Mouse (Mus musculus) hindbrain, embryonic 13.5 days (tissue): ENCODE measurements around the gene Rbm15b. TPM values are rescaled to one million over a fixed set of nuclear protein-coding genes. Genes with fewer than 3 reads are reported as not detected.

Experiments used
- ATAC-seq: fragments of 200-750 bp; cut with Nextera tagmentation; 2 replicates; pipeline ENCODE4 v1.8.0; 2017; ENCODE audit warnings: moderate TSS enrichment; ENCODE audit not compliant: low FRiP score
- H3K27ac ChIP-seq: fragments of 300-500 bp; sonication (generic); 2 replicates; pipeline ENCODE4 v1.5.1; 2015; ENCODE audit warnings: inconsistent platforms, mild to moderate bottlenecking, moderate library complexity
- H3K27me3 ChIP-seq: fragments of 300-500 bp; sonication (generic); 2 replicates; pipeline ENCODE4 v1.6.1; 2015; ENCODE audit warnings: mild to moderate bottlenecking, inconsistent platforms
- H3K36me3 ChIP-seq: fragments of 300-500 bp; sonication (generic); 2 replicates; pipeline ENCODE4 v1.6.1; 2015; ENCODE audit warnings: mild to moderate bottlenecking, inconsistent platforms
- H3K4me1 ChIP-seq: fragments of 300-500 bp; sonication (generic); replicated peaks from 2 replicates; pipeline ENCODE4 v1.6.1; 2015; ENCODE audit warnings: inconsistent platforms
- H3K4me2 ChIP-seq: fragments of 300-500 bp; sonication (generic); 2 replicates; pipeline ENCODE4 v1.6.1; 2015; ENCODE audit warnings: inconsistent platforms, mild to moderate bottlenecking, moderate library complexity
- H3K4me3 ChIP-seq: fragments of 300-500 bp; sonication (generic); 2 replicates; pipeline ENCODE4 v1.5.1; 2015; ENCODE audit warnings: mild to moderate bottlenecking, inconsistent platforms
- H3K9ac ChIP-seq: fragments of 300-500 bp; sonication (generic); 2 replicates; pipeline ENCODE4 v1.6.1; 2015; ENCODE audit warnings: mild to moderate bottlenecking, inconsistent platforms
- H3K9me3 ChIP-seq: fragments of 300-500 bp; sonication (generic); 2 replicates; pipeline ENCODE4 v1.6.1; 2016; ENCODE audit warnings: inconsistent platforms
- WGBS: fragments of 180-500 bp; shearing (Covaris S2); methylation state at CpG from one replicate; pipeline ENCODE4 v1.1.7; 2015; 5-methylcytosine and 5-hydroxymethylcytosine counted together
- polyA plus RNA-seq: library from polyadenylated mRNA; unstranded; fragments of >200 nt; fragmentation: Nextera tagmentation; extraction: Ambion mirVana; gene quantifications from 2 replicates; pipeline ENCODE4 v1.2.1, GENCODE M21; 2015

The Rbm15b gene
- polyA plus RNA-seq, 1 experiment from 2014 or later = 14.2 TPM

DNA sequence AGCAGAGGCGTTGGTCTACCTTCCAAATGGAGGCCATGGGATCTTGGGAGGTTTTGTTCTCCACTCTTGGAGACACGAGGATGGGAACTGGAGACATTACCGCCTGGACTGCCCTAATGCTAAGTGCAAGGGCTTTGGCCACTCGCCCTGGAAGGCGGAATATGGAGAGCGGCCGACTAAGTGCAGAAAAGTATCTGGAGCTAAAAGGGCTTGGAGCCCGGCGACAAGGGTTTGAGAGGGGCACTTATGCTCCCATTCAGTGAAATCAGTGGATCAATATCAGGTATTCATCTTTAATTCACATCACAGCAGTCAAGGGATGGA, 5.3 kb upstream of the Rbm15b start:
- Histone ChIP-seq H3K4me1 (peaks cover 45% of the 10 kb centered on the region), H3K9me3 (no peaks in the 10 kb centered on the region), H3K36me3 (peaks cover 54% of the 10 kb centered on the region), H3K27me3 (no peaks in the 10 kb centered on the region), H3K27ac (peak overlapping the region; percentile 93), H3K4me3 (peak overlapping the region; percentile 86), H3K9ac (peak overlapping the region; percentile 81), H3K4me2 (peak overlapping the region; percentile 67)
- WGBS = under 1% methylated on average over 9 of the region's 9 CpGs
- no peak for ATAC-seq

DNA sequence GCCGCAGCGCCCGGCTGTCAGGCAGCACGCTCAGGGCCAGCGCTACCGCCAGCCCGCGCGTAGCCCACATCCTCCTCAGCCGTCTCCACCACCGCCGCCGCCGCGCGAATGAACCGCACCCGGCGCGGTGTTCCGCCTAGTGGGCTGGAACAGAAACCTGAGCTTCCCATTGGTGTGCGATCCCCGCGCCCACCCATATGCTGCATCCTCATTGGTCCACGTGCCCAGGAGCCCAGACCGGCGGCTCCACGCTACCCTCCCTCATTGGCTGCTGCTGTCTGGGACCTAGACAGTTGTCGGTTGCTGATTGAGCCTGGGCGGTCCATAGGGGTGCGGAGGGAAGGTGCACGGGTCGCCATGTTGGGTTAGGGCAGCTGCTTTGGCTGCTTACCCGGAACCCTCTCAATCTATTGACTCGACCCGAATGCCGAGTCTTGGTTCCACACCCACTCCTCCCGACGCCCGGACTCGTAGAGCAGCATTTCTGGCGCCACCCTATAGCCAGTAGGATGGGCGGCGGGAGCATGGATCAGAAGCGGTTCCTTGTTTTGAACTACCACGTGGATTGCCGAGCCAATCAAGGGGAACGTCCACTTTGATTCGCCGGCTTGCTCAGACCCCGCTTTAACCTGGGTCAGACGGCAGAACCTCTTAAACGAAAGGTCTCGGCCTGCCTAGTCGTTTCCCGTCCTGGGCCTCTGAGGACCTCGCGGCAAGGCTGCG, 4.8 kb upstream of the Rbm15b start, which contains the start of gene Manf:
Manf (minus strand) TSS at position 151 of the 723 bp plus-strand sequence.
- ATAC-seq = peak; percentile 99
- Histone ChIP-seq H3K9me3 (no peaks in the 10 kb centered on the region), H3K27ac (peak within 1 kb of the TSS; percentile 93), H3K4me2 (peak within 1 kb of the TSS; percentile 83), H3K36me3 (peaks cover 51% of the 10 kb centered on the region), H3K4me1 (peaks cover 48% of the 10 kb centered on the region), H3K27me3 (no peaks in the 10 kb centered on the region), H3K4me3 (peak within 1 kb of the TSS; percentile 86), H3K9ac (peak within 1 kb of the TSS; percentile 96)
- WGBS = under 1% methylated on average over 59 of the region's 59 CpGs

DNA sequence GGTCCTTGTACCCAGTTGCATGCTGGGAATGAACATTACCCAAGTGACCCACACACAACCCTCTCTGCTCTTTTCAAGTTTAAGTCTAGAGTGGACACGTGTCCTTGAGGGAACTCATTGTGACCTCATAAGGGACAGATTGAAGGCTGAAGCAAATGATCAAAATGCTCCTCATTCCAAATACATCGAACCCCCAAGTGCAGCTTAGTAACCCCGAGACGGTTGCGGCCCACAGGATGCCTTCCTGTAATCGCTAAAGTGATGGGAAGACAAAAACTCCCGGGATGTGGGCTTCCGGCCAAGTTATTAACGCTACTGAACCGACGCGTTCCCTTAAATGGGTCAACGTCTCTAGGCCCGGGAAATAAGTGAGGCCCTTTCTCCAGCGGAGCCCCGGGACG, 4.1 kb upstream of the Rbm15b start:
- peak overlapping the region; percentile 86 for H3K4me3 ChIP-seq
- peaks cover 44% of the 10 kb centered on the region for H3K36me3 ChIP-seq
- no peaks in the 10 kb centered on the region for H3K27me3 ChIP-seq
- peak overlapping the region; percentile 93 for H3K27ac ChIP-seq
- WGBS = under 1% methylated on average over 17 of the region's 17 CpGs
- ATAC-seq = no peak
- peaks cover 48% of the 10 kb centered on the region for H3K4me1 ChIP-seq
- H3K4me2 ChIP-seq = peak overlapping the region; percentile 83
- H3K9me3 ChIP-seq = no peaks in the 10 kb centered on the region
- peak overlapping the region; percentile 96 for H3K9ac ChIP-seq

DNA sequence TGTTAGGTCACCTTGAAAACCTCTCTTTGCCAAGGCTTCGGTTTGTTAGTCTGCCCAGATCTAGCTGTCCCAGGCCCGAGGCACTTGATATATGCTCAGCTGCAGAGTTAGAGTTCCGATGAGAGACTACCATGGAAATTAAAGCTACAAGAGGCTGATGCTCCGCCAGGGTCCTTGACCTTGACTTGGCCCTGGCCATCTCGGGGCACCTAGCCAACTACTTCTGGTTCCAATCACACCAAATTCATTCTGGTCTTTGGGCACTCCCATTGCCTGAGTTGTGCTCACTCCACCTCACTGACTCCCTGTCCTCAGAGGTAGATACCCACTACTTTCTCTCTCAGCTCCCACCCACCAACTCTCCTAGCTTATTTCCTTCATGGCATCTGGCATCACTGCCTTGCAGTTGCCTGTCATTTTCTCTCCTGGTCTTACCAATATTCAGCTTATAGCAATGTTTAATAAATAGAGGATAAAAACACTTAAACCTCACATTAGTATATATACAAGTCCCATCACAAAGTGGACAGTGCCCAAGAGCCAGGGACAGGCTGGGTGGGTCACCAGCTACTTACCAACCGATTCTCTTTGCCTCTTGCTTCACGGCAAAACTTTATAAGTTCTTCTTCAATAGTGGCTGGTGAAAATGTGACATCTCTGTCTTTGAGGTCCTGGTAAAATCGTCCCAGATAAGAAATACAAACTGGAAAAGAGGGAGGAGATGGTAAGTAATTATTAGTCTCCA, 3.4 kb upstream of the Rbm15b start:
- peak overlapping the region; percentile 83 for H3K4me2 ChIP-seq
- H3K4me3 ChIP-seq = peak overlapping the region; percentile 86
- H3K4me1 ChIP-seq = peaks cover 52% of the 10 kb centered on the region
- WGBS = 68% methylated on average over 8 of the region's 8 CpGs
- ATAC-seq = no peak
- peak overlapping the region; percentile 96 for H3K9ac ChIP-seq
- H3K27ac ChIP-seq = no peak overlapping the region
- no peaks in the 10 kb centered on the region for H3K9me3 ChIP-seq
- H3K36me3 ChIP-seq = peaks cover 39% of the 10 kb centered on the region
- no peaks in the 10 kb centered on the region for H3K27me3 ChIP-seq

DNA sequence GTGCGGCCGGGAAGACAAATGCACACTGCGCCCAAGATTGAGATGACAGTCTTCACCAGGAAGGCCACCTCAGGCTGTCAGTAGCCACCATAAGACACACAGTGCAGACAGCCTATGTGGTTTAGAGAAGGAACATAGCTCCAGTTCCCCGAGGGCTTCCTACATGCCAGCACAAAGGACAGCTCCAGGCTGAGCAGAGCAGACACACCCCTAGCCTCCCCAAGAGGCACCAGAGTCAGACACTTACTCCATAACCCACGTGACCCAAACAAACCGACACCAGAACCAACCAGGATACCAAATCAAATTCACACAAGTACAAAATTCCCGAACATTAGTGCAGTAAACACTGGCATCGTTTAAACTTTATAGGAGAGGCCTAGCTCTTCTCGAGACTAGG, 2.1 kb upstream of the Rbm15b start:
- no peak overlapping the region for H3K4me3 ChIP-seq
- 0 out of 2 replicates have a peak overlapping the region, but pooled peaks have one; percentile 96 for H3K9ac ChIP-seq
- peaks cover 38% of the 10 kb centered on the region for H3K36me3 ChIP-seq
- 89% methylated on average over 9 of the region's 9 CpGs for WGBS
- peaks cover 65% of the 10 kb centered on the region for H3K4me1 ChIP-seq
- H3K9me3 ChIP-seq = no peaks in the 10 kb centered on the region
- no peak overlapping the region for H3K4me2 ChIP-seq
- no peak for ATAC-seq
- H3K27ac ChIP-seq = no peak overlapping the region
- no peaks in the 10 kb centered on the region for H3K27me3 ChIP-seq

DNA sequence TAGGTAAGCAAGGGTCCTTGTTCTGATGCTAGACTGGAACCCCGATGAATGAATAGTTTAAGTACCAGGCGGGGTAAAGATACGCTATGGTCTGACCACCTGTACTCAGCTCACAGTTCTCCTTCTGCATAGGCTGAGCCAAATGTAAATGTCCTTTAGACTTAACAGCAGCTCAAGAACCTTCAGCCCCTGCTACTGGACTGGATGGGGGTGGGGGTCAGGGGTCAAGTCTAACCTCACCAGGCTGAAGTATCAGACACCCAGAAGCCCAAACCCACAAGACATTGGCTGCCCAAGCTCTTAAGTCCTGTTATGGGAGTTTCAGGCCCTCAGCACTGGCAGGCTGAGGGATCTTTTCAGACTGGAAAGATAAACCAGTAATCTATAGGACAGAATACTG, 1.1 kb upstream of the Rbm15b start:
- no peak for ATAC-seq
- 96% methylated on average over 3 of the region's 3 CpGs for WGBS
- Histone ChIP-seq H3K27ac (0 out of 2 replicates have a peak overlapping the region, but pooled peaks have one; percentile 87), H3K9ac (peak overlapping the region; percentile 58; the same call in 1 of the 2 replicates), H3K4me1 (peaks cover 70% of the 10 kb centered on the region), H3K36me3 (peaks cover 45% of the 10 kb centered on the region), H3K4me2 (no peak overlapping the region), H3K27me3 (no peaks in the 10 kb centered on the region), H3K4me3 (no peak overlapping the region), H3K9me3 (no peaks in the 10 kb centered on the region)

DNA sequence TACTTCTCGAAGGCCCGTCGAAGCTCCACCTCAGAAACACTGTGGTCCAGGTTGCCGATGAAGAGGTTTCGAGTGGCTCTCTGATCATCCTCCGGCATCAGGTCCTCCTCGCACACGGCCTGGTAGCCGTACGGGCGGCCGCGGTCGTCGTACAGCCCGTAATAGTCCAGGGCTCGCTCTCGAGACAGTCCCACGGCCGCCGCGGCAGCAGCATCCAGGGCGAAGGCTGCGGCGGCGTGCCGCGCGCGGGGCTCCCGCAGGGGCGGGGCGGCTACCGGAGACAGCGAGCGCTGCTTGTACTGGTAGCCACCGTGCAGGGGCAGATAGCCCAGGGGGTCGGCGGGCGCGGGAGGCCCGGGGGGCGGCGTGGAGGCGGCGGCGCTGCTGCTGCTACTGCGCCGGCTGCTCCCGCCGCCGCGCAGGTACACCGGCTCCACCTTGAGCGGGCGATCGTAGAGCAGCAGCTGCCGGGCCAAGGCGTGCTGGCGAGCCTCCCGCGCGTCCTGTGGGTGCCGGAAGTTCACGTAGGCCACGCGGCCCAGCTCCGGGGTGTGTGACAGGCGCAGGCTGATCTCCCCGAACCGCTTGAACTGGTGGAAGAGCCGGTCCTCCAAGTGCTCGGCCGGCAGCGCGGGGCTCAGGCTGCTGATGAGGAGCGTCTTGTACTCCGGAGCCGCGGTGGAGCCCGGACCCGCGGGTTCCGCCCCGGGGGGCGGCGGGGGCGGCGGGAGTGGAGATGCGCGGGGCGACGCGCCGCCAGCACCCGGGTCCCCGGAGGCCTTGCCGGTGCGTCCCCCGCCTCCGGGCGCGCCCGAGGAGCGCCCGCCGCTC, 1.1 kb downstream of the Rbm15b start:
- no peaks in the 10 kb centered on the region for H3K27me3 ChIP-seq
- peak overlapping the region; percentile 94 for H3K4me3 ChIP-seq
- H3K4me1 ChIP-seq = peaks cover 83% of the 10 kb centered on the region
- H3K36me3 ChIP-seq = peaks cover 67% of the 10 kb centered on the region
- peak overlapping the region; percentile 96 for H3K27ac ChIP-seq
- H3K9me3 ChIP-seq = no peaks in the 10 kb centered on the region
- peak; percentile 5; the same call in 1 of the 2 replicates for ATAC-seq
- under 1% methylated on average over 85 of the region's 107 CpGs for WGBS
- peak overlapping the region; percentile 99 for H3K9ac ChIP-seq
- H3K4me2 ChIP-seq = peak overlapping the region; percentile 99

DNA sequence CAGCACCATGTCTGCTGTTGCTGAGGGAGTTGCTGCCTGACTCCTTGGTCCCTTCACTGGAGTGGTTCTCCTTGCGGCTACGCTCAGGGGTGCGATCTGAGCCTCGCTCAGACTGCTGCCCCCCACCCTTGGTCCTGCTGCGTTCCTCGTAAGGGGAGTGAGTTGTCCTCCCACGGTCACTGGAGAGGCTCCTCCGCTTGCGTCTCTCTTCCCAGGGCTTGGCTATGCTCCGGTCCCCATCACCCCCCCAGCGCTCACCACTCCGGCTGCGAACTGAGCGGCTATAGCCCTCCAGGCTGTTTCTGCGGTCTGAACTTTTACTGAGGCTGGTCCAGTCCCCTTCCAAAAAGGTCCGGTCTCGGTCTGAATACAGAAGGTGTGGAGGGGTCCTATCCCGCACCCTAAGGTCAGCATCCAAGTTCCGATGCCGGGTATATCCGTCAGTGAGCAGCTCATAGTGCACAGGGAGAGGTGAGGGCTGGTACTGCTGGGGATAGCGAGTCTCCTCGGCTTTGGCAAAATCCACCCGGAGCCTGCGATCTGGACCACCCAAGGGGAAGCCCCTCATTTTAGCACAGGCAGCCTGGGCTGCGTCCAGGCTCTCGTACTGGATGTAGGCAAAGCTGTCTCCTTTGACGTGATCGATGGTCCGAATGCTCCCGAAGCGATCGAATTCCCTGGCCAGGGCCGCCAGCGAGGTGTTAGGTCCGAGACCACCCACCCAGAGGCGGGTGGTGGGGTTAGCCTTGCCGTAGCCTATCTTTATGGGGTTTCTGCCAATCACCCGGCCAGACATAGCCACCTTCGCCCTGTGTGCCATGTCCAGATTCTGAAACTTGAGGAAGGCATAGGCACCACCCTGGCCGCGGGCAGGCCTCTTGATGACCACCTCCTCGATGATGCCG, 2.0 kb downstream of the Rbm15b start:
- peak overlapping the region; percentile 96 for H3K27ac ChIP-seq
- H3K9me3 ChIP-seq = no peaks in the 10 kb centered on the region
- H3K27me3 ChIP-seq = no peaks in the 10 kb centered on the region
- no peak for ATAC-seq
- WGBS = 18% methylated on average over 44 of the region's 44 CpGs
- peaks cover 78% of the 10 kb centered on the region for H3K4me1 ChIP-seq
- peaks cover 66% of the 10 kb centered on the region for H3K36me3 ChIP-seq
- H3K4me2 ChIP-seq = peak overlapping the region; percentile 99
- H3K9ac ChIP-seq = peak overlapping the region; percentile 99
- H3K4me3 ChIP-seq = peak overlapping the region; percentile 94

DNA sequence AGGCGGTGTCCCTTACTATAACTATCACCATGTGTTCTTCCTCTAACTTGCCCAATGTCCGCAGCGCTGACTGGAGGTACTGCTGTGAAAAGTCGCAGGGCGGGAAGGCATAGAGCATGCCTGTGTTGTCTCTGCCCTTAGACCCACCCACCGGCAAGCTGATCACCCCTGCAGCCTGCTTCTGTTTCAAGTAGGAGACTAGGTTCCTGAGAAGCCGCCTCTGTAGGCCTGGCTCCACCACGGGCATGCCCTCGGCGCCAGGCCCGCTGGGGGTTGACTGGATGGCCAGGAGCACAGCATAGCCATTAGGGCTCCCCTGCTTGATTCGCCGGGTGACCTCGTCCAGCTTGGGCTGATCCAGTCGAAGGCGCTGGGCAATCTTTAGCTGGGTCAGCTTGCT, 2.9 kb downstream of the Rbm15b start:
- Histone ChIP-seq H3K9me3 (no peaks in the 10 kb centered on the region), H3K36me3 (peaks cover 63% of the 10 kb centered on the region), H3K27me3 (no peaks in the 10 kb centered on the region), H3K4me2 (peak overlapping the region; percentile 99), H3K27ac (no peak overlapping the region), H3K4me1 (peaks cover 72% of the 10 kb centered on the region), H3K9ac (peak overlapping the region; percentile 99), H3K4me3 (peak overlapping the region; percentile 94)
- 34% methylated on average over 16 of the region's 16 CpGs for WGBS
- no peak for ATAC-seq

DNA sequence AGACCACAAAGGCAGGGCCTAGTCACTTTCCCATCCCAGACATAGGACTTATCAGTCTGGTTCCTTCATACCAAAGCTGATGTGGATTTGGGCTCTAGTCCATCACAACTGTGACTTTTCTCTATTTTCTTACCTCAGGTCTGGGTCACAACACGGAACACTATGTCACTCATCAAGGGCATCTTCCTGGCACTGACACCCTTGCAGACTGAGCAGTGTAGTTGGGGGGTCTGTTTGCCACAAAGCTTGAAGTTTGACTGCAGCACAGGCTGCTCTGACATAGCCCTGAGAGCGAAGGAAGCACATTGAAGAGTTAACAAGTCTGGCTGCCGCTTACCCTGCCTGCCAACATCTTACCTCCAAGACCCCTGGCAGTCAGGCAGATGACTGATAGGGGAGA, 4.1 kb downstream of the Rbm15b start:
- Histone ChIP-seq H3K4me2 (peak overlapping the region; percentile 99), H3K36me3 (peaks cover 63% of the 10 kb centered on the region), H3K9ac (peak overlapping the region; percentile 60), H3K4me1 (peaks cover 64% of the 10 kb centered on the region), H3K9me3 (no peaks in the 10 kb centered on the region), H3K27ac (no peak overlapping the region), H3K4me3 (peak overlapping the region; percentile 94), H3K27me3 (no peaks in the 10 kb centered on the region)
- no peak for ATAC-seq
- 82% methylated on average over 3 of the region's 3 CpGs for WGBS

DNA sequence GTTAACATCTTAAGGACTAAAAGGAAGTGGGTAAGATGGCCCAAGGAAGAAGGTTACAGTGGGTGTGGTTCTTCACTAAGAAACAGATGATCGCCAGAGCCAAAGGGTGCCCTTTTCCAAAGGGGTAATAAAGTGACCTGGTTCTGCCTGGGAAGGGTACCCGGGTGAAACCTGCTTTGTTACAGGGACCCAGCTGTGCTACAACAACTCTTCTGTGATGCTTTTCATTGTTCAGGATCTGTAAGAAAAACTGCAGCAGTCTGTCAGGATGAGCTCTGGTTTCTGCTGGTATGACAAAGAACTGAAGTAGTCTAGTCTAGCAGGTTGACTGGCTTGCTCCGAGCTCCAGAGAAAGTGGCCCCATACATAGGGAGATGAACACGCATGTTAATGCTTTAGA, 5.1 kb downstream of the Rbm15b start:
- peaks cover 55% of the 10 kb centered on the region for H3K4me1 ChIP-seq
- no peak for ATAC-seq
- no peak overlapping the region for H3K4me3 ChIP-seq
- no peak overlapping the region; the same call in 1 of the 2 replicates for H3K4me2 ChIP-seq
- peak overlapping the region; percentile 9; the same call in 1 of the 2 replicates for H3K9ac ChIP-seq
- H3K27me3 ChIP-seq = no peaks in the 10 kb centered on the region
- peaks cover 69% of the 10 kb centered on the region for H3K36me3 ChIP-seq
- WGBS = 69% methylated on average over 4 of the region's 4 CpGs
- H3K9me3 ChIP-seq = no peaks in the 10 kb centered on the region
- H3K27ac ChIP-seq = no peak overlapping the region
